Mouse (Mus musculus) gastrocnemius, adult 18-20 months (tissue): ENCODE results near the gene Slc3a2. TPM values are rescaled to one million over a fixed set of nuclear protein-coding genes. Genes with fewer than 3 reads are reported as not detected.
A peak's percentile ranks its signal among the peaks of the same experiment; 100 is the strongest.

Experiments used
- DNase-seq: peaks from one replicate; pipeline ENCODE4 v3.0.0; 2021; ENCODE audit warnings: low spot score
- total RNA-seq, 2 experiments: library from RNA; stranded (reverse); gene quantifications; 2 replicates each; pipeline ENCODE4 v1.2.3; 2021

Slc3a2 gene
- total RNA-seq, 2 experiments from 2014 or later: 30.2 to 37.3 TPM

- no peak for DNase-seq
Measured at GRCm38 (mm10) chr19:8711949-8712869, 11.0 kb downstream of the Slc3a2 start.

DNA sequence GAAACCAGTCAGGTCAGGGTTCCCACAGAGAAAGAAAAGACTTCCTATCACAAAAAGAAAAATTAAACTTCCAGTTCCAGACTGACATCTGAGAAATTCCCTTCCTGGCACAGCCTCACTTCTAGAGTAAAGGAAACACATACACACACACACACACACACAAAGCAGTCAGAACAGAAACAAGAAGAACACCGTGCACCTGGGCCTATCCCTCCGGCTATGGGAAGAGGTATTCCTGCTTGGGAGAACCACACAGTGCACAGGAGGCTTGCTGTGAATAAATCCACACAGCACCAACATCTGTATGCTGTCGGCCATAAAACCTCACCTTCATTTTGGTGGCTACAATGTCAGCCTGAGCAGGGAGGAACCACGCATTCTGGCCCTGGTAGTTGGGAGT lies 11.7 kb downstream of the Slc3a2 start:
- DNase-seq: no peak

DNA sequence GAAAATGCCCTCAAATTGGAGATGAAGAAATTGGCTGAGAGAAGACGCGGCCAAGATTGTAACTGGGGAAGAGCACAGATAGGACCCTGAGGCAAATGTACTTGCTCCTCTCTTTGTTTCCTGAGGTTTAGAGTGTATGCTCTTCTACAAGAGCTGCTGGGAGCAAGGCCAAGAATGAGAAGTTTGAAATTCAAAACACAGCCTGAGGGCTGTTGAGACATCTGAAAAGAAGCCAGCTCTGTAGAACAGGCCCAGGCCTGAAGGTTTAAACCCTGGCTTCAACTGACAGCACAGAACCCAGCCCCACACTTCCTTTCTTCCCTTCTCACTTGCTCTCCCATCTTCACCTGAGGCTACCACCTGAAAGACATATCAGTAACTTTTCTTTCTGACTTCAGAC lies 13.1 kb downstream of the Slc3a2 start:
- DNase-seq: no peak

DNA sequence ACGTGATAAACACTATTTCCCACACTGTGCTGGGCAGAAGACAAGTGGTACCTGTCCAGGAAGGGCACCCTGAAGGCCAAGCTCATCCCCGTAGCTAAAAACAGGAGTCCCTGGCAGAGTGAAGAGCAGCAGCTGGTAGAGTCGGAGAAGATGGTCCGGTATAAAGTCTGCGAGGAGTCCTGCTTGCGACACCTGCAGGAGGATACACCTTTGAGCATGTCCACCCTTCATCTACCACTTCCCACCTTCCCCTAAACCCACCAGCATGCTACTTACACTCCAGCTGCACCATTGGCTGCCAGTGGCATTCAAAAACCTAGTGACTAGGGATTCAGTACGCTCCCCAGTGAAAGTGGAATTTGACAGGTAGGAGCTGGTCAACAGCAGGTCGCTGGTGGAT lies 14.2 kb downstream of the Slc3a2 start:
- DNase-seq: no peak

GRCm38 (mm10) chr19:8706930-8707329 lies 16.2 kb downstream of the Slc3a2 start:
- no peak for DNase-seq

GRCm38 (mm10) chr19:8706132-8706667 lies 17.0 kb downstream of the Slc3a2 start:
- DNase-seq: no peak

- DNase-seq: no peak
Measured at GRCm38 (mm10) chr19:8705026-8705708, 18.0 kb downstream of the Slc3a2 start.

GRCm38 (mm10) chr19:8703571-8703970 lies 19.6 kb downstream of the Slc3a2 start:
- DNase-seq: no peak

- no peak for DNase-seq
Measured at GRCm38 (mm10) chr19:8702458-8702857, 20.7 kb downstream of the Slc3a2 start.

GRCm38 (mm10) chr19:8699652-8700051 lies 23.5 kb downstream of the Slc3a2 start:
- no peak for DNase-seq

GRCm38 (mm10) chr19:8695330-8695729 lies 27.8 kb downstream of the Slc3a2 start:
- no peak for DNase-seq

DNA sequence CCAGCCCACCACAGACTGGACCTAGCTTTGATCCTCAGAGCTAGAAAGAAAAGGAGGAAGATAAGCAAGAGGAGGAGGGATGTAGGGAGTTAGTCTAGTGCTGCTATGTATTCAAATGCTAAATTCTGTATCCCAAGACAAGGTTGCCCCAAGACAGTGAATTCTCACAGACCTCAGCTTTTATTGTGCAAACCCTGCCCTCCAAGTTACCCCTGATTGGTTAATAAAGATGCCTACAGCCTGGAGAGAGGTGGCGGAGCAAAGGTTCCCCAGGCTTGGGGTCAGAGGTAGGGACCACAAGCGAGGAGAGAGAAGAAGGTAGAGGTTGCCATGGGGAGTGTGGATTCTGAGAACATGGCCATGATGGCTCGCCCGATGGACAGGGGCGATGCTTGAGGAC lies 30.4 kb downstream of the Slc3a2 start:
- no peak for DNase-seq

GRCm38 (mm10) chr19:8691871-8692539 lies 31.2 kb downstream of the Slc3a2 start:
- DNase-seq: no peak

- DNase-seq: no peak
Measured at GRCm38 (mm10) chr19:8683627-8684026, 39.5 kb downstream of the Slc3a2 start.

DNA sequence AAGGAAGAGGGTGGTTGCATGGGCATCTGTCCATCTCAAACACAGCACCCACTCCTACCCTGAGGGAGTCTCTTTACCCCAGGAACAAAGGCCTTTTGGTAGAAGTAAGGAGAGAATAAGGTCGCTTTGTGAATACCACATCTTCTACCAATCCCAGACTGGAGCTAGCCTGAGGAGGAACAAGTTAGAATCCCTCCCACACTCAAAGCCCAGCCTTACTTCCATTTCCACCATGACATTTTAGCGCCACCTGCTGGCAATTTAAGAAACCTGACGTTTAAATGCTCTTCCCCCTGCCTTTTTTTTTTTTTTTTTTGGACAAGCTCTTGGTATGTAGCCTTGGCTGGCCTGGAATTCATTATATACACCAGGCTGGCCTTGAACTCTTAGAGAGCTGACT lies 40.2 kb downstream of the Slc3a2 start:
- DNase-seq: peak; percentile 72

DNA sequence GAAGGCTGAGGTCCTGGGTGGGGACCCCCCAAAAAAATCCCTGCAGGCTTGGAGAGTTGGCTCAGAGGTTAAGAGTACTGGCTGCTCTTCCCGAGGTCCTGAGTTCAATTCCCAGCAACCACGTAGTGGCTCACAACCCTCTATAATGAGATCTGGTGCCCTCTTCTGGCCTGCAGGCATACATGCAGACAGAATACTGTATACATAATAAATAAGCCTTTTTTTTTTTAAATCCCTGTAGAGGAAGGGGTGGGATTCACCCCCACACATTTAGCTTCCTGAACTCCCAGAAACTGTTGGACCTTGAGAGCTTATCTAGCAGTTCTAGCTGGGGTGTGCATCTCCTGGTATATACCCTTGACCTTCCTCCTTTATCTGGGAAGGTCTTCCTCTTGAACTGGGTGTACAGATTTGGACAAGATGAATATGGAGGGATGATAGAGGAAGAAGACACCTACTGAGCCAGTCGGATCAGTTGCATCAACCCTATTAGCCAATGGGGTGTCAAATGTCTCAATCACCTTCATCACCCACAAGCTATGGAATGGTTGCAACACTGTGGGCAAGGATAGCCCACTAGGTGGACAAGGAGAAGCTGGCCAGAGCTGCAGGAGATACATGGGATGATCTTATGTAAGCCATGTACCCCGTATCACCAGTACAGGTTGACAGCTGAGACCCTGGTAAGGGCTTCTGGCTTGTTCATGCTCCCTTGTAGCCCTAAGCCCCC lies 41.4 kb downstream of the Slc3a2 start:
- no peak for DNase-seq

GRCm38 (mm10) chr19:8679031-8679779 lies 44.0 kb downstream of the Slc3a2 start:
- DNase-seq: no peak

DNA sequence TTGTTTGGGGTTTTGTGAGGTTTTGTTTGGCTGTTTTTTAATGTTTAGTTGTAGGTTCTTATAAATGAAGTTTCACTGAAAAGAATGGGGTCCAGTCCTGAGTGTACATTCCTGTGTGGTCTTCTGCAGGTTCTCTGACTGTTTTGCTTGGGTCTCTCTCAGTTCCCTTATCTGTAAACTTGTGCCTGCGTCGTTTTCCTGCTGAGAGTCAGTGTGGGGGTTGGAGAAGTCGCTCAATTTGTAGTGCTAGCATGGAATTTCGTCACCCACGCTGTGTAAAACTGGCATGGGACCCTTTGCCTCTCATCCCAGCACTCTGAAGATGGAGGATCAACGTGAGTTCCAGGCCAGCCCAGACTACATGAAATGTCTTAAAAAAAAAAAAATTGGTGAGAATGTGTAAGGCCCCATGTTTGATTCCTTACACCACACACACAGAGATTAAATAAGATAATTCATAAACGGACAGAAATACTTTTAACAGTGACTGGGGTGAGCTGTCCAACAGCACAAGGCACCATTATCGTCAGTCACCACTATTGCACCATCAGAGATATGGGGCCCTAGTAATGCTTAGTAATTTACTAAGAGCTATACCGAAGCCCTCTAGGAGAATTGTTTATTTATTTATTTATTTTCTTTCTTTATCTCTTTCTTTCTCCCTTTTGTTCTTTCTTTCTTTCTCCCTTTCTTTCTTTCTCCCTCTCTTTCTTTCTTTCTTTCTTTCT lies 49.7 kb downstream of the Slc3a2 start:
- no peak for DNase-seq

- no peak for DNase-seq
Measured at GRCm38 (mm10) chr19:8672859-8673258, 50.3 kb downstream of the Slc3a2 start.

GRCm38 (mm10) chr19:8665746-8666145 lies 57.4 kb downstream of the Slc3a2 start:
- no peak for DNase-seq
